Mouse (Mus musculus) hindbrain, embryonic 12.5 days (tissue): ENCODE measurements around the gene Lonp2. TPM values are rescaled to one million over a fixed set of nuclear protein-coding genes. Genes with fewer than 3 reads are reported as not detected.

Source experiments
- ATAC-seq: fragments of 200-750 bp; cut with Nextera tagmentation; 2 replicates; pipeline ENCODE4 v1.8.0; 2017; ENCODE audit warnings: moderate TSS enrichment; ENCODE audit not compliant: low FRiP score
- H3K27ac ChIP-seq: fragments of 300-500 bp; sonication (generic); 2 replicates; pipeline ENCODE4 v1.5.1; 2016; ENCODE audit warnings: mild to moderate bottlenecking
- H3K27me3 ChIP-seq: fragments of 300-500 bp; sonication (generic); 2 replicates; pipeline ENCODE4 v1.6.1; 2016; ENCODE audit warnings: mild to moderate bottlenecking
- H3K36me3 ChIP-seq: fragments of 300-500 bp; sonication (generic); 2 replicates; pipeline ENCODE4 v1.6.1; 2016; ENCODE audit warnings: mild to moderate bottlenecking
- H3K4me1 ChIP-seq: fragments of 300-500 bp; sonication (generic); 2 replicates; pipeline ENCODE4 v1.6.1; 2016
- H3K4me2 ChIP-seq: fragments of 300-500 bp; sonication (generic); replicated peaks from 2 replicates; pipeline ENCODE4 v1.6.1; 2016; ENCODE audit warnings: mild to moderate bottlenecking
- H3K4me3 ChIP-seq: fragments of 300-500 bp; sonication (generic); 2 replicates; pipeline ENCODE4 v1.5.1; 2016; ENCODE audit warnings: mild to moderate bottlenecking
- H3K9ac ChIP-seq: fragments of 300-500 bp; sonication (generic); 2 replicates; pipeline ENCODE4 v1.6.1; 2016; ENCODE audit warnings: mild to moderate bottlenecking, moderate library complexity
- H3K9me3 ChIP-seq: fragments of 300-500 bp; sonication (generic); replicated peaks from 2 replicates; pipeline ENCODE4 v1.6.1; 2016; ENCODE audit warnings: mild to moderate bottlenecking
- WGBS: fragments of 180-500 bp; shearing (Covaris S2); methylation state at CpG from one replicate; pipeline ENCODE4 v1.1.7; 2016; 5-methylcytosine and 5-hydroxymethylcytosine counted together
- polyA plus RNA-seq: library from polyadenylated mRNA; unstranded; fragments of >200 nt; fragmentation: Nextera tagmentation; extraction: Ambion mirVana; gene quantifications from 2 replicates; pipeline ENCODE4 v1.2.1, GENCODE M21; 2016

Gene Lonp2
- polyA plus RNA-seq, 1 experiment from 2014 or later, result 84.1 TPM

DNA sequence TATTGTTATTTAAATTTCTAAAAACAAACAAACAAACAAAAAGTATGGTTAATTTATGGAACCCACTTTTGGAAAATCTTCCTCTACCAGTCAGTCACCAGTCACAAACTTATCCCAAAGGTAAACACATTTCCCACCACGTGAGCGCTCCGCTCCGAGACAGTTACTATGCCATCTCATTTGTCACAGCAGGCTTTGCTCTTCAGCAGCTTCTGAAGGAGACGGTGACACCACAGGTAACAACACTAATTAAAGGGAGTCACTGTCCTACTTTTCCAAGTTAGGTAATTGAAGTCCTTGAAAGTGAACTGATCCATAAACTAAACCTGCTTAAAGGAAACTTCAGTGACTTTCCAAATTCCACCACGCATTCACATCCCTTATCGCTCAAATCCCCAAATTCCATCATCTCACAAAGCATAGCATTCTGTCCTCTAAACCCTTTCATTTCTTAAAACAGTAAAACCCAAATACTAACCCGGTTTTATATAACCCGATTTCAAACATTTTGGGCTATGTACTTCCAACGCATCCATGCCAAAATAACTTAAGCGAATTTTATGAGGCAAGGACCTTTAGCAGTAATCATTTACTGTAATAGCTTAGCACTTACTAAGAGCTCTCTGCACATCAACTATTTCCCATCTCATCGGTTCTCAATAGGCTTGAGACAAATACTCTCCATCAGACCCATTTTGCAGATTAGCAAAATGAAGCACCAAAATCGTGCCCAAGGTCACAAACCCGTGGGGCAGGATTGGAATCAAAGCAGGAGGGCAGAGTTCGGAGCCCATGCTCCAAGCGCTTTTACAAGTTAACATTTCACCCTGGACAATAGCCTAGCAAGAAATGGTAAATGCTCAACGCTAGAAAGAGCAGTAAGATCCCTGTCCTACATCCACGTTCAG is 120.7 kb downstream of the Lonp2 start:
- peaks cover 25% of the 10 kb centered on the region for H3K4me1 ChIP-seq
- H3K4me3 ChIP-seq, result peak overlapping the region; percentile 85
- no peaks in the 10 kb centered on the region for H3K9me3 ChIP-seq
- 0 out of 2 replicates have a peak, but pooled peaks have one; percentile 7 for ATAC-seq
- peak overlapping the region; percentile 97 for H3K27ac ChIP-seq
- no peaks in the 10 kb centered on the region for H3K36me3 ChIP-seq
- no peaks in the 10 kb centered on the region for H3K27me3 ChIP-seq
- WGBS, result 3% methylated on average over 18 of the region's 18 CpGs
- peak overlapping the region; percentile 65 for H3K4me2 ChIP-seq
- peak overlapping the region; percentile 99 for H3K9ac ChIP-seq

DNA sequence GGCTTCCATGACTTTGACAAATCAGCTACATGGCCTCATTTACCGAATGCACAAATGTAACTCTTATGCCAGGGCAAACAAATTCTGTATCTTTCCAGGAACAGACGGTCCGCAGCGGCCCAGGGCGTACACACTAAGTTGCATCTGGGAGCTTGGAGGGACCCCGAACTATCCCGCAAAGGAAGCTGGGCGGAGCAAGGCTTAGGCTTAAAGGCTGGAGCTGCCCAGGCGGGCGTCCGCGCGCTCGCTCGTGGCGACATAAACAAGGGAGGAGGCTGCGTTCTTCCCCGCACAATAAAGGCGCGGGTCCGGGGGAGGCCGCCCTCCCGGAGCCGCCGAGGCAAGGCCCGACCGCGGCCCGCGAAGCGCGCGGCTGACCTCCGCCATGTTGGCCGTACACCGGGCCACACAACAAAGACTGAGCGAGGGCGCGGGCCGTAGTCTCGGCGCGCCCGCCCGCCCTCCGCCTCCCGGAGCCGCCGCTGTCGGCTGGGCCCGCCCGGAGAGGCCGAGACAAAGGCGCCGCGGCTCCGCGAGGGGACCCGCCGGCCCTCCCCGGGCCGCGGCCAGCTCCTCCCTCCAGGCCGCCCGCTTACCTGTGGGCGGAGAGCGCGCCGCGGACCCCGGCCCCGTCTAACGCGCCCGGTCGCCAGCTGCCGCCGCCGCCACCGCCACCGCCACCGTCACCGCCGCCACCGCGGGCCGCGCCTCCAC is 121.5 kb downstream of the Lonp2 start, which contains the start of the genes Gm10638 and Siah1a:
Gene Gm10638, plus strand, starts transcription at position 479 of the 714 bp plus-strand sequence.
Gene Siah1a, minus strand, starts transcription at position 714 of the 714 bp plus-strand sequence.
- peak within 1 kb of the TSS; percentile 99 for H3K9ac ChIP-seq
- H3K36me3 ChIP-seq, result no peaks in the 10 kb centered on the region
- under 1% methylated on average over 44 of the region's 88 CpGs for WGBS
- H3K27ac ChIP-seq, result peak within 1 kb of the TSS; percentile 97
- H3K4me1 ChIP-seq, result peaks cover 25% of the 10 kb centered on the region
- H3K4me3 ChIP-seq, result peak within 1 kb of the TSS; percentile 85
- H3K27me3 ChIP-seq, result no peaks in the 10 kb centered on the region
- ATAC-seq, result peak; percentile 85
- no peaks in the 10 kb centered on the region for H3K9me3 ChIP-seq
- H3K4me2 ChIP-seq, result peak within 1 kb of the TSS; percentile 86

DNA sequence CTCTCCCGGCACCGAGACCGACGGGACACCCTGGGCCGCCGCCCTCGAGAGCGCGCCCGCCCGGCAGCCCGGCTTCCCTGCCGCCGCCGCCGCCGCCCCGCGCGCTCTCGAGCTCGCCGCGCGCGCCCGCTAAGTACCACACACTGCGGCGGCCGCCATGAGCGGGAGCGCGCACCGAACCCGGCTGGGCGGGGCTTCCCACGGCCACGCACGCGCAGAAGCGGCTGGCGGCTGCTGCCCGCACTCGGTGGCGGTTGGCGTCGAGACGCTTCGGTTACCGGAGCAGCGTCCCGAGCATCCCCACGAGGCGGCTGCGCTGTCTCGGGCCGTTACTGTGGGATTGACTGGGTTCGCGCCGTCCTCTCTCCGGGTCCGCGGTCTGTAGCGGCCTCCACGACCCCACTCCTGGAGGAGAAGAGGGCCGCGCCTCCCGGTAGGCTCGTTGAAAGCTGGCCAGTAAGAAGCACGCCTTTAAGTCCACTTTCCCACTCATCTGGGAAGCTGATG is 122.1 kb downstream of the Lonp2 start:
- Histone ChIP-seq H3K4me2 (peak overlapping the region; percentile 86), H3K27me3 (no peaks in the 10 kb centered on the region), H3K4me3 (peak overlapping the region; percentile 85), H3K9ac (peak overlapping the region; percentile 99), H3K27ac (peak overlapping the region; percentile 97), H3K36me3 (no peaks in the 10 kb centered on the region), H3K9me3 (no peaks in the 10 kb centered on the region), H3K4me1 (peaks cover 25% of the 10 kb centered on the region)
- under 1% methylated on average over 62 of the region's 70 CpGs for WGBS
- ATAC-seq, result peak; percentile 84

DNA sequence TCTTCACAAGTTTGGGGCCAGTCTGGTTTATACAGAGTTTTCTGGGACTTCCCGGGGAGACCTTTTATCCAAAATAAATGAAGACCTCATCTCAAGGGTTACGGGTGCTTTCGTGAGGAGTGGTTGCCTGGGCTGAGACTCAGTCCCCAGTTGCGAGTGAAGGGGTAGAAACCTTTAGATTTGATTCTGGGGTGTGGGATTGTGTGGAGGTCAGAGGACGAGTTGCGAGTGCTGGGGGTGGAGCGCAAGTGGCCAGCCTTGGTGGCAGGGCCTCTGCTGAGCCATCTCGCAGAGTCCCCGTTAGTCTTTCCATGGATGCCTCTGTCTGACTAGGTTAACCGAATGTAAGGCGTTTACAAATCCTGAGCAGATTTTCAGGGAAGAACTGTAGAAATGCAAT is 122.7 kb downstream of the Lonp2 start:
- peaks cover 25% of the 10 kb centered on the region for H3K4me1 ChIP-seq
- peak overlapping the region; percentile 99 for H3K9ac ChIP-seq
- 2% methylated on average over 11 of the region's 11 CpGs for WGBS
- peak overlapping the region; percentile 85 for H3K4me3 ChIP-seq
- H3K4me2 ChIP-seq, result peak overlapping the region; percentile 86
- H3K9me3 ChIP-seq, result no peaks in the 10 kb centered on the region
- H3K27me3 ChIP-seq, result no peaks in the 10 kb centered on the region
- H3K27ac ChIP-seq, result peak overlapping the region; percentile 97
- no peaks in the 10 kb centered on the region for H3K36me3 ChIP-seq
- ATAC-seq, result peak; percentile 29

DNA sequence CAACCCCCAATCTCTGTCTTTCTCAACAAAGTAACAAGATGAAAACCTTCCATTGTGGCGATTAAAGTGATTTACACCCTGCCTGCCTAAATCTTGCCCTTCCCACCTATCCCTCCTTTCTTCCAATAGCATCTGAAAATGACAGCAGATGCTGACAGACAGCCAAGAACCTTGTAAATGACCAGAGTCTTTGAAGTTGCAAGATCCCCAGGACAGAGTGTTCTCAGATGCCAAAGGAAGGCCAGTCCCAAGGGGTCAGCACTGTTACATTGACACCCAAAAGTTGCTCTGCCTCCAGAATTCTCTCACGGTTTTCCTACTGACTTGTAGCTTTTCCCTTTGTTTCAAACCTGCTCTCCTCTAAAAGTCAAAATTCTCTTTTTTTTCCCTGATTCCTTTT is 126.0 kb downstream of the Lonp2 start:
- no peak for ATAC-seq

DNA sequence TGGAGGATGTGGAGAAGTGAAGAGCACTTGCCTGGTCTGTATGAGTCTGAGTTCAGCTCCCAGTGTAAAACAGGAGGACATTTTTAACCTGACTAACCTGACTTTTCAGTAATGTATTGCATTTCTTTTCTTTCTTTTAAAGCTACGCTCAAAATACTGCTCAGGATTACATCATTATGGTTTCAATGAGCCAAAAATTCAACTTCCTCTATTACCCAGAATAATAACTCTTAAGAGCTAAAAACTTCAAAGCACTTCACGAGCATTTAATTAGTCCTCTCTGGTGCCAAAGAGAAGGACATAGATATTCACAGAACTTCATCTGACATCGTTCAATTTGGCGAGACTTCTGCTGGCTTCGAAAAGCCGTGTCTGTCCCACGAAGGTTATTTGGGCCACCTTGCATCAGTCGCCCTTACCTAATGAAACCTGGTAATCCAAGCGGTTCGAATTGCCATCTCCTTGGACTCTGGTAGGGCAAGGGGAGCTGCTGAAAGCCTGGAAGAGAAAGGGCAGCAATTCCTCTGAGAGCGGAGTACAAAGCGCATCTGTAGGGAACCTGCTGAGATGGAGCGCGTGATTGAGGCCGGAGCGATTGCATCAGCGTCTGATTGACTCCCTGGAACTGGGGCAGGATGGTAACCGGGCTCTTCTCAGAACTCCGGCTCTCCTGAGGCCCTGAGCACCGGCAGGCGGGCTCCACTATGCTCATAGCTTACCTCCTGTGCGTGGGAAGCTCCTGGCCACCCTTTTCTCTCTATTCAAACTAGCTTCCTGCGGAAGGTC is 133.3 kb downstream of the Lonp2 start:
- Histone ChIP-seq H3K4me2 (peak overlapping the region; percentile 41), H3K27me3 (no peaks in the 10 kb centered on the region; the same call in 1 of the 2 replicates), H3K27ac (no peak overlapping the region), H3K36me3 (no peaks in the 10 kb centered on the region), H3K9me3 (no peaks in the 10 kb centered on the region), H3K9ac (no peak overlapping the region), H3K4me1 (peaks cover 5% of the 10 kb centered on the region; the same call in 1 of the 2 replicates), H3K4me3 (no peak overlapping the region)
- WGBS, result 23% methylated on average over 23 of the region's 23 CpGs
- no peak for ATAC-seq

More for the DNA sequence above, 126.0 kb downstream of the Lonp2 start:
- H3K4me2 ChIP-seq, result no peak overlapping the region
- H3K36me3 ChIP-seq, result no peaks in the 10 kb centered on the region
- no peak overlapping the region for H3K4me3 ChIP-seq
- H3K4me1 ChIP-seq, result peaks cover 6% of the 10 kb centered on the region
- H3K27me3 ChIP-seq, result no peaks in the 10 kb centered on the region; the same call in 1 of the 2 replicates
- 63% methylated on average over 2 of the region's 2 CpGs for WGBS
- no peak overlapping the region for H3K9ac ChIP-seq
- no peak overlapping the region for H3K27ac ChIP-seq
- no peaks in the 10 kb centered on the region for H3K9me3 ChIP-seq

DNA sequence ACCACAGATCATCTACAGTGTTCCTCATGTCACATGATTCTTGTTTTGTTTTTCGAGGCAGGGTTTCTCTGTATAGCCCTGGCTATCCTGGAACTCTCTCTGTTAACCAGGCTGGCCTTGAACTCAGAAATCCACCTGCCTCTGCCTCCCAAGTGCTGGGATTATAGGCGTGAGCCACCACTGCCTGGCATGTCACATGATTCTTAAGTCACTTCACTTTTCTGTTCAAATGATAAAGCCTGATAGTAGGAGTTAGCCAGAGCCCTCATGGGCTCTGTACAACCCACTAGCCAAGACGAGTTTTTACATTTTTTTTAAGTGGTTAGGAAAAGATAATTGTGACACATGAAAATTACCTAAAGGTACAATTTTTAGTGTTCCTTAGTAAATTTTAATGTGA is 134.8 kb downstream of the Lonp2 start:
- Histone ChIP-seq H3K9ac (no peak overlapping the region), H3K4me2 (no peak overlapping the region), H3K4me3 (no peak overlapping the region), H3K27ac (no peak overlapping the region), H3K27me3 (0 out of 2 replicates have a peak, but pooled peaks cover 2% of the 10 kb centered on the region), H3K36me3 (no peaks in the 10 kb centered on the region), H3K9me3 (no peaks in the 10 kb centered on the region), H3K4me1 (peaks cover 5% of the 10 kb centered on the region; the same call in 1 of the 2 replicates)
- ATAC-seq, result no peak
- WGBS, result 81% methylated on average over 3 of the region's 3 CpGs

DNA sequence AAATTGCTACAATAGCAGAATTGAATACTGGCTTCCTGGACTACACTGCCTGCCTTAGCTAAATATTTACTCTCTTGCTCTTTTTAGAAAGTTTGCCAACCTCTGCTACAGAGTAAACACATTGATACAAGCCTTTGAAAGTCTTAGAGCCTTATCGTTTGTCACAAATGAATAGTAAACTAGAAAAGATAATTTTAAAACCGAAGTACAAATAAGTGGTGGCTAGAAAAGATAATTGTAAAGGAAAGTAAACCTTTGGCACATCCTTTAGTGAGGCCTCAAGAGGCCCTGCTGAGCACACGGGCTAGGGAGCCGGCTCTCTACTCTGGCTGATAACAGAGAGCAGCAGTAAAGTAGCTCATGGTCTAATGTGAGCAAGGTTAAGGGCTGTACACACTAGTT is 135.2 kb downstream of the Lonp2 start:
- 70% methylated on average over 4 of the region's 4 CpGs for WGBS
- ATAC-seq, result no peak

DNA sequence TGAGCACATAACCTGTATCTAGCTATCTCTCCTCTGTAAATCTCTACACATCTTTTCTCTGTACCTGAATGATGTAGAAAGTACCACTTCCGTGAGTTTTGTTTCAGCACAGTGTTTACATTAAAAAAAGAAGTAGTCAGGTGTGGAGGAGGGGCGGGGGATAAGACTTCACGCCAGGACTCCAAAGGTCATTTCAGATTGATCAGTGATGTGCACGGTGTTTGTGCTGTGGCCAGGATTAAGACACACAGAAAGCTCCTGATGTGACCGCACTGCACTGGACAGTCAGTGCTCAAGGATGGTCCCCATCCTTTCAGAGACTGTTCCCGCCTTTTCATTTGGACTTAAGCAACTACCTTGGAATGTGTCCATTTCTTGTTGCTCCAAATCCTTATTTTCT is 136.9 kb downstream of the Lonp2 start:
- no peak for ATAC-seq
- H3K4me3 ChIP-seq, result no peak overlapping the region
- H3K4me2 ChIP-seq, result no peak overlapping the region
- H3K27me3 ChIP-seq, result 0 out of 2 replicates have a peak, but pooled peaks cover 2% of the 10 kb centered on the region
- WGBS, result 77% methylated on average over 6 of the region's 6 CpGs
- H3K4me1 ChIP-seq, result peaks cover 5% of the 10 kb centered on the region; the same call in 1 of the 2 replicates
- no peak overlapping the region for H3K27ac ChIP-seq
- no peaks in the 10 kb centered on the region for H3K36me3 ChIP-seq
- no peak overlapping the region for H3K9ac ChIP-seq
- H3K9me3 ChIP-seq, result no peaks in the 10 kb centered on the region

More for the DNA sequence above, 135.2 kb downstream of the Lonp2 start:
- H3K27ac ChIP-seq, result no peak overlapping the region
- no peak overlapping the region for H3K4me2 ChIP-seq
- no peak overlapping the region for H3K4me3 ChIP-seq
- no peak overlapping the region for H3K9ac ChIP-seq
- H3K36me3 ChIP-seq, result no peaks in the 10 kb centered on the region
- peaks cover 5% of the 10 kb centered on the region; the same call in 1 of the 2 replicates for H3K4me1 ChIP-seq
- no peaks in the 10 kb centered on the region for H3K9me3 ChIP-seq
- 0 out of 2 replicates have a peak, but pooled peaks cover 2% of the 10 kb centered on the region for H3K27me3 ChIP-seq

DNA sequence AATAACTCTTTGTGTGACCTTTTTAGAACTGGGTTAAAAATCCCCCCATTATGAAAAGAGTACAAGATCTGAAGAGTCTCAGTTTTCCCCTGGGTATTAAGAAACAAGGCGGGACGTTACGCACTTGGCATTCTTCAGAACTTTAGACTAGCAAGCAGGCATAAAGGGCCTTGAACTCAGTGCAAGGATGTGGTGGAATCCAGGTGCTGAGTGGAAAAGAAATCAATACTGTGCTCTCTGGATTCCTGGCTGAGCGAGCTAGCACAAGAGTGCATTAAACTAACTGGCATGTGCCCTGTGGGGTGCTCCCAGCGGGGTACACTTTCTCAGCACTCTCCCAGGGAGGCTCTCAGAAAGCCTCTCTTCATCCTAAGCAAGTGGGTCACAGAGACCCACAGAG is 139.0 kb downstream of the Lonp2 start:
- no peaks in the 10 kb centered on the region for H3K9me3 ChIP-seq
- no peak overlapping the region for H3K9ac ChIP-seq
- H3K27ac ChIP-seq, result no peak overlapping the region
- H3K4me1 ChIP-seq, result no peaks in the 10 kb centered on the region
- no peaks in the 10 kb centered on the region for H3K36me3 ChIP-seq
- H3K4me2 ChIP-seq, result no peak overlapping the region
- 0 out of 2 replicates have a peak, but pooled peaks cover 2% of the 10 kb centered on the region for H3K27me3 ChIP-seq
- no peak overlapping the region for H3K4me3 ChIP-seq
- WGBS, result 55% methylated on average over 5 of the region's 5 CpGs
- ATAC-seq, result no peak

DNA sequence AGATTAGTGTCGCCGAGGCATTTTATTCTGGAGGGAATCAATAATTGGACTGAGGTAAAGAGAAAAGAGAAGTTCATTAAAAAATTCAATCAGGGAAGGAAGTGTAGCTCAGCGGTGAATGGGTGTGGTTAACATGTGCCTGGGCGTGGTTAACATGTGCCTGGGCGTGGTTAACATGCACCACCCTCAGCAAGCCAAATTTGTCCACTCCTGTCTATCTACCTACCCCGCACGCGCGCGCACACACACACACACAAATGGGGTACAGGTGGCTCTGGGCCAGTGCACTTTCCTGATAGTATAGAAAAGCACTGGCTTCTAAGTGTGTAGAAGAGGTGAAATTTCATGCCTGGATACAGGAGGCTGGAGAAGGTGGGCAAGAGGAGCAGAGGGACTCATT is 141.3 kb downstream of the Lonp2 start:
- Histone ChIP-seq H3K27ac (no peak overlapping the region), H3K27me3 (0 out of 2 replicates have a peak, but pooled peaks cover 2% of the 10 kb centered on the region), H3K4me3 (no peak overlapping the region), H3K36me3 (no peaks in the 10 kb centered on the region), H3K9me3 (no peaks in the 10 kb centered on the region), H3K4me1 (no peaks in the 10 kb centered on the region), H3K4me2 (no peak overlapping the region), H3K9ac (no peak overlapping the region)
- 91% methylated on average over 10 of the region's 10 CpGs for WGBS
- ATAC-seq, result no peak
